Mouse (Mus musculus): ENCODE data around the gene Eif2b3.

The Eif2b3 gene

GRCm38 (mm10) chr4:117122209-117122608 lies 103.0 kb downstream of the Eif2b3 start:
- no peak for DNase-seq (ENCODE audit: low read depth in 1 of 2, low spot score in 2 of 2)

DNA sequence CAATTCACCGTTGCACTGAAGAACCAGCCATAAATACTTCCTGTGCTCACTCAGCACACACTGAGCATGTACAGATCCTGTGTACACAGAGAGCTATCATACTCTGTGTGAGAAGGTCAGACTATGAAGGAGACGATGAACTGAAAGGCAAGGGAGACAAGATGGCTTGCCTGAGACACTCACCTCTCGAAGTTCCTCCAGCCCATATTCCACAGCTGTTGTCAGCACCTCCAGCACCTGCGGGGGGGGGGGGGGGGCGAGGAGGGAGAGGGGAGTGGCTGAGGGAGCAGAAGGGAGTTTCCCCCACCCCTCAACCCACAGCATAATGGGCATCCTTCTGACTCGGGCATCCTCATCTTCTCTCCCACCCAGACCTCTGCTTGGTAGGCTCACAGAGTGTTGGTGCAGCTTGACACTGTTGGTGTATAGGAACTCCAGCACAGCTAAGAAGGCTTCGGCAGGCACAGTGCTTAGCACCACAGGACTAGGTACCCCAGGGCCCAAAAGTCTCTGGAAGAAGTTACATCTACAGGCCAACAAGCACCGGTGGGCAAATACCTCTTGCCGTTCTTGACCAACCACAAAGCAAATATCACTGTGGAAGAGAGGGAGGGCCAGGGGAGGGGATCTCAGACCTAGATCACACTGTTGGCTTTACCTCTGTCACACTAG lies 104.5 kb downstream of the Eif2b3 start:
- no peak for DNase-seq (ENCODE audit: low read depth in 1 of 2, low spot score in 2 of 2)

DNA sequence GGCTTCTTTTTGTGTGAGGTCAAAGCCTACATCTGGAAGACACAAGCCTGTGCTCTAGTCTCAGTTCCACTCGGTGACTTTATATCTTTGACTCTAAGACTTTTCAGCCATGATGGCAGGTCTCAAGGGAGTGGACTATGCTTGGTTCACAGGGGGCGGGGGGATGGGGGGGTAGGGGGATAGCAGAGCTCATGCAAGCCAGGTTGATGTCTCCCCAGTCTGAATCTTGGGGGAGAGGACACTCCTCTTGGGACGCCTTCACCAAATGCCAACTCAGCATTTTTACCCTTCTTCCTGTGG lies 105.0 kb downstream of the Eif2b3 start:
- DNase-seq (ENCODE audit: low read depth in 1 of 2, low spot score in 2 of 2): no peak

DNA sequence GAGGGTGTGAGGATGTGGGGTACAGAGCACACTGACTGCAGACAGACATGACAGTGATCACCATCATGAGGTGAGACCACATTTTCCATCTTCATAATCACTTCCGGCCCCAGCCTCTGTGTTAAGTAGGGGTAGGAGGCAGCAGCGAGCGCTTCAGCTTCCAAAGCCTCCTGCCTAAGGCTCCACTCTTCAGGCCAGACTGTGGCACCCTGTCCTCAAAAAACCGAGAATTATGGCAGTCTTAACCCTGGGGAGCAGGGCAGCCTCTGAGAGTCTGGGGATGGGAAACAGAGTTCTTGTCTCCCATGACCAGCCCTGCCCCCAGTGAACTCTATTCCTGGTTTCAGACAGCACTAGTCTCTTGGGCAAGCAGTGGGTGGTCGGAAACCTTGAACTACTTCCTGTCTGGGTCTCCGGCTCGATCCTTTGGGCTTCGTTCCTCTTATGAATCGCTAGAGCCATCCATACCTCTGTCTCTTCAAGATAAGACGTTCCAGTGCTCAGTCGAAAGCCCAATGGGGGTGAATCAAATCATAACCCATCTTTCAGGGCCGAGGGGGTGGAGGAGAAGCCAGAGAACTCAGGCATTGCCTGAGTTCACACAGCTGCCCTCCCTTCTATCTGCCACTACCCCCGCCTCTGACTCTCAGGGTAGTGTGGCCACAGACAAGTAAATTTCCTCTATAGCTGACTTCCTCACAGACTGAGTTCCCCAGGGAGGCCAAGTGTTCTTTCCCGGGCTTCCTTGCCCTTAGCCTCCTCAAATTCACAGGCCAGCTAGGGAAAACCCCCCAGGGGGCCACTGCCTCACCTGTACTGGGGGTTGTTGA lies 105.5 kb downstream of the Eif2b3 start:
- peak; percentile 68 to 72 for DNase-seq (ENCODE audit: low read depth in 1 of 2, low spot score in 2 of 2)

DNA sequence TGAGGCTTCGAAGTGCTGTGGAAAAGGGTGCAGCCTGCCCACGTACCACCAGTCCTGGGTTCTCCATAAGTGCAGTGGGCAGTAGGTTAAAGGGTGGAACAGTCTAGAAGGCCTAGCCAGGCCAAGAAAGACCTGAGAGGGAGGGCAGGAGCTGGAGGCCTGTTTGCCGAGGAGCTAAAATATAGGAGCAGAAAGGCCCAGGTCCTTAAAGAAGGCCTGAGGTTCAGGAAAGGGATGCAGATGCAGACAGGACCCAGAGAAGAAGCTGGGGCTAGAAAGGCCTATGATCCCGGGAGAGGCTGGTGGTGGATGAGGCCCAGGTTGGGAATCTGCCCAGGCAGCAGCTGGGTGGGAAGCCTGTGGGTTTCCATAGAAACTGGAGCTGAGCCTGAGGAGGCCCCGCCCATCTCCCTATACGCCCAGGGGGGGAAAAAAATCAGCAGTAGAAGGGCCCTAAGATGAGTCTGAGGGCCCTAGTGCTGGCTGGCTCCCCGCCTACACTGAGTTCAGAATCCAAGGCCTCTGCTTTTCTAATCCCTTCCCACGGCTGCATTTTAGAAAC lies 106.2 kb downstream of the Eif2b3 start, which contains the start of gene Btbd19:
Gene Btbd19, minus strand, starts transcription at position 378 of the 562 bp plus-strand sequence.
- DNase-seq (ENCODE audit: low read depth in 1 of 2, low spot score in 2 of 2): no peak

GRCm38 (mm10) chr4:117125910-117126674 lies 106.9 kb downstream of the Eif2b3 start:
- peak; percentile 66 to 69 for DNase-seq (ENCODE audit: low read depth in 1 of 2, low spot score in 2 of 2)

GRCm38 (mm10) chr4:117126675-117127290 lies 107.6 kb downstream of the Eif2b3 start, which contains the start of gene Tctex1d4:
Gene Tctex1d4 (plus strand): TSS chr4:117126794.
- DNase-seq (ENCODE audit: low read depth in 1 of 2, low spot score in 2 of 2): no peak

GRCm38 (mm10) chr4:117127991-117128686 lies 108.9 kb downstream of the Eif2b3 start:
- no peak for DNase-seq (ENCODE audit: low read depth in 1 of 2, low spot score in 2 of 2)

DNA sequence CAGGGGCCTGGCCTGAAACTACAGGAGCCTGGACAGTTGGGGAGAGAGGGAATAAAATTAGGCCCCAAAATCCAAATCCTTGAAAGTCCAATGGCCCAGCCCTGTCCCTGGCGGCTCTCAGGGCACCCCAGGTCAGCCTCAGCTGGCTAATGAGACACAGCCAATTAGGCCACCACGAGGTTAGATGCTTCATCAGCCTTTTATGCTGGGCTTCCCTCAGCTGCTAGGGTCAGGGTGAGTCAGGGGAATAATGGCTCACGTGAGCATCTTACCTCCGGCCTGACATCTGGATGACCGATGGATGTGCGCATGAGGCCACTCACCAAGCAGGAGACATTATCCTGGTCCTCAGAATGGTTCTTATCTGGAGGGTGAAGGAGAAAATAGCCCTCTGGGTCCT lies 111.6 kb downstream of the Eif2b3 start:
- no peak for DNase-seq (ENCODE audit: low read depth in 1 of 2, low spot score in 2 of 2)

DNA sequence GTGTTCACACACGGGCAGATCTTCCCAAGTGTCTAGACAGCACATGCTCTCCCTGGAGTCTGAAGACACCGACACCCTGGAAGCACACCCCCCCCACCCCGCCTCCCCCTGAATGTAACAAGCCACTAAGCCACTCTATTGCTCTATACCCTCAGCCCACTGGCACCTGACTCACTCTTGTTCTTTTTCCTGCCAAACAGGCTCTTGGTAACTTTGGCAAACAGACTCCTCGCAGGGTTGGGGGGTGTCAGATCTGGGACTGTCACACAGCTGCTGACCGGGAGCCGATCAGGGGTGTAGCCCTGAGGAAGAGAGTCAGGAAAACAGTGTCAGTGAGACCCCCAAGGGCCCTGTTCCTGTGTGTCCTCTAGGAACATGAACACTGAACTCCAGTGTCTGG lies 112.0 kb downstream of the Eif2b3 start:
- DNase-seq (ENCODE audit: low read depth in 1 of 2, low spot score in 2 of 2): no peak

- DNase-seq (ENCODE audit: low read depth in 1 of 2, low spot score in 2 of 2): no peak
Measured at GRCm38 (mm10) chr4:117131890-117132793, 112.9 kb downstream of the Eif2b3 start.

- no peak for DNase-seq (ENCODE audit: low read depth in 1 of 2, low spot score in 2 of 2)
Measured at GRCm38 (mm10) chr4:117132794-117133143, 113.6 kb downstream of the Eif2b3 start.

DNA sequence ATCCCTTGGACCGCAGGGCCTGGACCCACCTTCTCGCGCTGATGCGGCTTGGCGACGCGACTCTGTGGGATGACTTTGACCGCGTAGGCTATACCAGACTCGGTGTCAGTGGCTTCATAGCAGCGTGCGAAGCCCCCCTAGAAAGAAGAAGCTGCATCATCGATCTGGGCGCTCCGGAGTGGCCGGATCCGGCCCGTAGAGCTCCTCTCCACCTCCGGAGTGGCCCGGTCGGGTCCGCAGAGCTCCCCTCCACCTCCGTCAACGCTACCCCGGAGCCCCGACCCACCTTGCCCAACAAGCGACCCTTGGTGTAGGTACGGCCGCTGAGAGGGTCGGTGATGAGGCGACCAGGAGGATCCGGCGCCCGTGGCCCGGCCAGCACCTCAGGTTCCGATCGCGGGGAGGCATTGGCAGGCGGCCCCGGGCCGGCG lies 114.2 kb downstream of the Eif2b3 start:
- no peak for DNase-seq (ENCODE audit: low read depth in 1 of 2, low spot score in 2 of 2)

DNA sequence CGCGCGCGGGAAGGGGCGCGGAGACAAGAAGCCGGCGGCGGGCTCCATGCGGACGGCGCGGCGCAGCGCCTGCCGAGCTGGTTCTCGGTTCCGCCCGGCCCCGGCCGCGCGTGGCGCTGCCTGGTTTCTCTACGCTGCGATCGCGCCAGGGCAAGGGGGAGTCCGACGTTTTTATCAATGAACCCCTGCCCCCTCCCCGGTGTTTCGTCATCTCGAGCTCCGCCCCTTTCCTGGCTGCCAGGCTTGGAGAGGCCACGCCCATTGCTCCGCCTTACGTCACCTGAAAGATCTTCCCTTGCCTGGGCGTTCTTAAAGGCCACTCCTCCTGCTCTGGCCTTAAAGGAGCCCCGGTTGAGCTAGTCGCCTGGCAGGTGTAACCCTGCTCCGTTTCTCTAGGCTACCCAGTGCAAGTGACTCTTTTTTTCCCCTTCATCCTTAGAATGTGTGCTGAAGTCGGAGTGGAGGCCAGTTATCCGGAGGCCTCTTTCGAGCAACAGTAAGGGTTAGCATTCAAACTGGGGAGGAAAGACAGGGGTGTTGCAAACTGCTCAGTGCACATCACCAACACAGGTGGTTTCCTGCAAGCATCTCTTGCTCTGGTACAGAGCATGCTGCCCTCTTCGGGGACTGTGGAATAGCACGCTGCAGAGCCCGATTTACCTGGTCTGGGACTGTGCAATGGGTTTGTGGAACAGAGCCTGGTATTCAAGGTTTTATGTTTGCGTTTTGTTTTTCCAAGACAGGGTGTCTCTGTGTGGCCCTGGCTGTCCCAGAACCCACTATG lies 114.8 kb downstream of the Eif2b3 start, which contains the start of gene Plk3:
Gene Plk3, minus strand, starts transcription at position 147 of the 784 bp plus-strand sequence.
- DNase-seq (ENCODE audit: low read depth in 1 of 2, low spot score in 2 of 2): peak; percentile 96 to 97

- DNase-seq (ENCODE audit: low read depth in 1 of 2, low spot score in 2 of 2): no peak
Measured at GRCm38 (mm10) chr4:117134601-117134995, 115.4 kb downstream of the Eif2b3 start.

DNA sequence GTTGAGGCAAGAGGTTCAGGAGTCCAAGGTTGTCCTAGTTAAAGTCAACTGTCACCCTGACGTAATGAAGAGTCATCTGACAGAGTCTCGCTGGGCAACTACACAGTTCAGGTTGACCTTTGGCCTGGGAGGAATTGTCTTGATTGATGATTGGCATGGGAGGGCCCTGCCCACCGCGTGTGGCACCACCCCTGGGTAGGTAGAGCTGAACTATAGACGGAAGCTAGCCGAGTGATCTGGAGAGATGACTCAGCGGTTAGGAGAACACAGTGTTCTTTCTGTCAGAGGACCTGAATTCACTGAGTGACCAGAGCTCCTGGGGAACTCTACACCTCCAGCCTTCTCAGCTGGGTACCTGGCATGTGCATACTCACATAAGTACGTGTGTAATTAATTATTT lies 116.8 kb downstream of the Eif2b3 start:
- DNase-seq (ENCODE audit: low read depth in 1 of 2, low spot score in 2 of 2): peak in 1 of 2 experiments; percentile 30

Data from monocyte, adult 2 months (primary cell).